ENCODE assay signal across 8 mouse cellular contexts in genomic region chr4:105245479-105245944, GRCm38 (mm10).
DNase-seq lines count a peak whose midpoint lies in the region; ATAC-seq and TF ChIP-seq lines count a peak whose summit lies in the region.

No protein-coding gene starts in this region.

- H3K27ac ChIP-seq in heart, adult 2 months: peak overlapping the region; percentile 33

- H3K4me1 ChIP-seq in heart, adult 2 months (ENCODE audit: control insufficient read depth, insufficient read depth, low read length): no peaks in the 10 kb centered on the region; the same call in 1 of the 2 replicates

- intact Hi-C loops in heart, adult 2 months (cut with DNase I): no loop called here
- intact Hi-C loops in left cerebral cortex, postnatal 4 days (cut with DNase I): no loop called here

- no peak for TF ChIP-seq EP300 in heart, adult 2 months (IDR thresholded peaks at IDR 0.05; ENCODE audit: insufficient read depth, low read depth, low read length)

- H3K9ac ChIP-seq in heart, adult 2 months (ENCODE audit: low read depth, low read length): peak overlapping the region; percentile 48

- H3K79me2 ChIP-seq in heart, adult 2 months (replicated peaks; ENCODE audit: control insufficient read depth, insufficient read depth, low read length): no peaks in the 10 kb centered on the region

- H3K27me3 ChIP-seq in heart, adult 2 months (ENCODE audit: control insufficient read depth, insufficient read depth, low read length): no peaks in the 10 kb centered on the region

- DNase-seq in adrenal gland, postnatal 10 days: peak; percentile 71
- DNase-seq in embryo, embryonic 11 days: peak; percentile 84
- peak; percentile 62 to 63 for DNase-seq in heart, adult 2 months
- DNase-seq in kidney, adult 18-20 months: peak; percentile 64
- peak; percentile 53 for DNase-seq in left cerebral cortex, postnatal 4 days
- DNase-seq in skeletal muscle tissue, adult 2 months (ENCODE audit: low read depth, low spot score): peak; percentile 38
- DNase-seq in thymus, postnatal 0 days (ENCODE audit: low spot score): no peak

- H3K4me3 ChIP-seq in heart, adult 2 months: peak overlapping the region; percentile 10; the same call in 1 of the 2 replicates

- peak; percentile 82 for ATAC-seq in megakaryocyte progenitor cell, adult 5-6 weeks (replicated peaks; ENCODE audit: poor library complexity)

- H3K36me3 ChIP-seq in heart, adult 2 months (ENCODE audit: control insufficient read depth, insufficient read depth, low read length): no peaks in the 10 kb centered on the region

- peak; percentile 30 for TF ChIP-seq CTCF in heart, adult 2 months (IDR thresholded peaks at IDR 0.05)

- TF ChIP-seq POLR2A in heart, adult 2 months (IDR thresholded peaks at IDR 0.05; ENCODE audit: insufficient read depth, low read depth, low read length): 0 out of 2 replicates have a peak, but pooled peaks have one; percentile 31

- WGBS in heart, adult 2 months: 12% methylated on average over 18 of the region's 18 CpGs
